Mouse (Mus musculus) ovary, adult 18-20 months (tissue): ENCODE measurements around the gene Med19.
"Not testable (repeated sequence)": the region's sequence is repeated elsewhere in the genome, so short reads cannot be mapped to it uniquely, and the experiment has no call there.

ENCODE experiments used
- DNase-seq: peaks from one replicate; pipeline ENCODE4 v3.0.0; 2022; ENCODE audit warnings: low spot score, mixed read lengths

Med19 gene

GRCm38 (mm10) chr2:84720718-84721117 lies 42.5 kb downstream of the Med19 start:
- no peak for DNase-seq

- no peak for DNase-seq
Observed at GRCm38 (mm10) chr2:84721182-84721581, 43.0 kb downstream of the Med19 start.

DNA sequence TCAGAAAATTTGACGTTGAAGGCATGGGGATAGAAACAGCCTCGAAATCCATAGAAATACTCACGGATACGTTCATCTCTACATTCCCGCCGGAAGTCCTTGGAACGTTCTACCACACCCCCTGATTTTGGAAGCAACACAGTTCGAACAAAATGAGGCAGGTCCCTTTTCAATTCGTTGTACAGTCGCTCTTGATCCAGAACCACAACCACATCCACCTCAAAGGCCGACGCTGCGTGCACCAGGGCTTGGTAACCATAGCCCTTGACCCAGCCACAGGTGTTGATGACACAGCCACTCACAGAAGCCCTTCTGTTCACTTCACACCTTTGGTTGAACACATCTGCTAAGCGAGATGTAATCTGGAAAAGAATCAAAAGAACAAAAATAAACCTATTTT lies 45.7 kb downstream of the Med19 start:
- DNase-seq = no peak

GRCm38 (mm10) chr2:84725770-84726169 lies 47.6 kb downstream of the Med19 start:
- DNase-seq = no peak

- no peak for DNase-seq
Observed at GRCm38 (mm10) chr2:84726716-84727115, 48.5 kb downstream of the Med19 start.

DNA sequence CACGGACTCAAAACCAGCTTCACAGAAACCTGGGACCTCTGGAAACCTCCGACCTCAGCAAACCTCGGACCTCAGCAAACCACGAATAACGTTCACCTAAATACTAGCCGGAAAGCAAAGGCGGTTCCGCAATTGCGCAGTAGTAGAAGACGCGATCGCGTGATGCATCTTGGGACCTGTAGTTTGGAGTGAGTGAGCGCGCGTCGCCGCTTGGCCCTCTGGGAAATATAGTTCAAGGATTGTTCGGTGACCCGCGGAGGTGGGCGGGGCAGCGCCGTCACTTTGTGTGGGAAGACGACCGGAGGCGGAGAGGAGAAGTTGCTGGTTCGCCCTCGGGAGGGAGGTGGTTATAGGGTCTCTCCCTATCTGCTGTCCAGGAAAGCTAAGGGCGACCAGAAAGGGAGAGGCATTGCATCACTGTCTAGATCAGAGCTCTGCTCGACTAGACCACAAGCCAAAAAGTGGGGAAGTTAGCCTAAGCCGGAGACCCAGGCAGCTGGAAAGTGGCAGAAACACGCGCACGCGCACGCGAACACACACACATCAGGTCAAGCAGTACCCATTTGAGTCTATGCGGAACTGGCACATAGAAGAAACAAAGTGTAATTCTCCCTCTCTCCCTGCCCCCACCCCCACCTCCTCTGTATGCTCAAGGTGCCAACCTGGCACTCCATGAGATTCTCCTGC lies 49.1 kb downstream of the Med19 start, which contains the start of gene Clp1:
Clp1 (minus strand) TSS at position 179 of the 687 bp plus-strand sequence.
- peak; percentile 93 for DNase-seq

DNA sequence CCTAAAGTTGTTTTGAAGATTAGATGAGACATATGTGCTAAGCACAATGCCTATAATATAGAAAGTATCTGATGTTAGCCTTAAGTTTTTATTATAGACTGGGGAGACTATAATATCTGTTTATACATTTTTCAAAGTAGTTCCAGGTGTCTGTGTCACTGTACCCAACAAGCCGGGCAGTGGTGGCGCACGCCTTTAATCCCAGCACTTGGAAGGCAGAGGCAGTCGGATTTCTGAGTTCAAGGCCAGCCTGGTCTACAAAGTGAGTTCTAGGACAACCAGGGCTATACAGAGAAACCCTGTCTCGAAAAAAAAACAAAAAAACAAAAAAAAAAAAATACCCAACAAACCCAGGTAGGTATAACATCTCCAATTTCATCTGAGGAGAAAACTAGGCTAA lies 50.0 kb downstream of the Med19 start:
- DNase-seq = not testable (repeated sequence)

GRCm38 (mm10) chr2:84731206-84731605 lies 53.0 kb downstream of the Med19 start:
- DNase-seq = no peak

DNA sequence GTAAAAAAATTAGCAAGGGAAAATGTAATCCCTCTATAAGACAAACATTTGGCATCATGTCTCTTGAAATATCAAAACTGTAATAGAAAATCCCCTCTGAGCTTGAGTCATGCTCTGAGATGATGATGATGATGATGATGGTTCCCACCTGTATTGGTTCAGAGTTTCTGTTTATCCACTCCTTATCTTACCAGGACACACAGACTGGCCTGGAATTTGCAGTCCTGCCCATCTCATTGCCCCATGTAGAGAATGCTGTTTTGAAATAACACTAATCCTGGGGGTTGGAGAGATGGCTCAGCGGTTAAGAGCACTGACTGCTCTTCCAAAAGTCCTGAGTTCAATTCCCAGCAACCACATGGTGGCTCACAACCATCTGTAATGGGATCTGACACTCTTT lies 54.2 kb downstream of the Med19 start:
- DNase-seq = no peak

DNA sequence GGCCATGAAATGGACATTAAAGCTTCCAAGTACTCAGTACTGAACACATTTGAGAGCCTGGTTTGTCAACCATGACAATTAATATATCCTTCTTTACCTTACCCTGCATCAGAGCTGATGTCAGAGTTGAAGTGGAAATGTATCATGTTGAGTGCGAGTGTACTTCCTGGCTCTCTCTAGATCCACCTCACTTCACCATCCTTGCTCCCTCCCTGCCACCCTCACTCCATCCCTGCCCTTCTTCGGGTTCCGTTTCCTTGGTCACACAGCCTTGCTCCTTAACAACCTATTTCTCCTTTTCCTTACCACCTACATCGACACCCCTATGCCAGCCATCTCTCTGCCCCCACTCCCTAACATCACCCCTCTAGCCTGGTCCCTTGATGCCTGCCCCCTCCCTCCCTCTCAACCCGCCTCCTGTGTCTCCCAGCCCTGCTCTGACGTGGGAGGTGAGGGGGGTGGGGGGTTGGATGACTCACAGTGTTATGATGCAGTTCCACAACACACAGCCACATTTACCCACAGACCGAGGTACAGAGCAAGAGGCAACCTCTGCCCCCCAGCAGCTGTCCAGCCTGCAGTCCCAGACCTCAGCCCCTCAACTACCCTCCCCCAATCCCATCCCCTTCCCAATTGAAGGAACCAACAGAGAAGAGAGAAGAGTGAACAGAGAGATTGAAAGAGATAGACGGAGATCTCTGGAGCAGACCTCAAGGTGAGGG lies 55.5 kb downstream of the Med19 start, which contains the start of gene Ypel4:
Ypel4 (plus strand) TSS at position 480 of the 722 bp plus-strand sequence.
- no peak for DNase-seq

GRCm38 (mm10) chr2:84734351-84734864 lies 56.2 kb downstream of the Med19 start:
- no peak for DNase-seq

DNA sequence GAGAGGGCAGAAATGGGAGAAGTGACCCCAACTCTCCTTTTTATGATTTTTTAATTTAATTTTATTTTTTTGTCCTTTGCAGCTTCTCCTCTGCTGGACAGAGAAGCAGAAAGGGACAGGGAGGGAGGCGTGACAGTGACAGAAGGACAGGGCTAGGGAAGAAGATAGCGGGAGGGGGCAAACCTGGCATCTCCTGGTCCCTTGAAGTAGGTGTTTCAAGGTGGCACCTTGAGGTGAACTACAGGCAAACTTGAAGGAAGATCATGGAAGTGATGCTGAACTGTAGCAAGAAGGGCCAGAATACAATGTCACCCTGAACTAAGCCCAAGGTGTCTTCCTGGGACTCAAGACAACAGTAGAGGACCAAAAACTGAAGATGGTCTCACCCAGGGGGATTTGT lies 56.7 kb downstream of the Med19 start:
- no peak for DNase-seq

DNA sequence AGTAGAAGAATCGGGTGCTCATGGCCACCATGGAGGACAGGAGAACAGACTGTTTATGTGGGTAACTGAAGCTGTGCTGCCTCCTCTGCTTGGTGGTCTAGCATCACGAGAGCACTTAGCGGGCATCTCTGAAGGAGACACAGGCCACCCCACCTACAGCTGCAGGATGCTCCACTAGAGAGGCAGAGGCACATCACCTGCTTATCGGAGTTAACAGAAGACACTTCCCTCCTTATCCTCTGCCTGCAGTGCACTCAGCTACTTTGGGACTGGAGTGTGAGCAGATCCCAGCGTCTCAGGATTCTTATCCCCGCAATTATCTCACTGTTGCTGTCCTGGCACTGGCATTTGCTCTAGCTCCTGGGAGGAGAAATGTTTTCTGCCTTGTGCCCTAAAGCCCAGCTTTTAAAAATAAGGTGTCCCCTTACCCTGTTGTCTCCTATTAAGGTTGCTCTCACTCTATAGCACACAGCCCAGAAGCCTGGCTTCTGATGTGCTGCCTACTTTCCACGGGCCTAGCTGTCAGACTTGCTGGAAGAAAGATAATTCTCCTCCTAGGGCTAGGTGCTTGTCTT lies 57.2 kb downstream of the Med19 start:
- DNase-seq = no peak

- no peak for DNase-seq
Observed at GRCm38 (mm10) chr2:84736312-84737161, 58.3 kb downstream of the Med19 start.

- DNase-seq = no peak
Observed at GRCm38 (mm10) chr2:84737451-84737925, 59.3 kb downstream of the Med19 start.
